Mouse (Mus musculus) liver, embryonic 15.5 days (tissue): Measurements from ENCODE around the gene Adgrd1. TPM values are rescaled to one million over a fixed set of nuclear protein-coding genes. Genes with fewer than 3 reads are reported as not detected.

Experiments used
- ATAC-seq: fragments of 200-750 bp; cut with Nextera tagmentation; 2 replicates; pipeline ENCODE4 v1.8.0; 2017; ENCODE audit warnings: moderate number of reproducible peaks, mild to moderate bottlenecking, moderate library complexity; ENCODE audit not compliant: insufficient read depth
- H3K27ac ChIP-seq: fragments of 300-500 bp; sonication (generic); replicated peaks from 2 replicates; pipeline ENCODE4 v1.5.1; 2015; ENCODE audit warnings: mild to moderate bottlenecking, inconsistent platforms
- H3K27me3 ChIP-seq: fragments of 300-500 bp; sonication (generic); 2 replicates; pipeline ENCODE4 v1.6.1; 2015; ENCODE audit warnings: mild to moderate bottlenecking, inconsistent platforms
- H3K36me3 ChIP-seq: fragments of 300-500 bp; sonication (generic); replicated peaks from 2 replicates; pipeline ENCODE4 v1.6.1; 2015; ENCODE audit warnings: moderate library complexity, mild to moderate bottlenecking, inconsistent platforms
- H3K4me1 ChIP-seq: fragments of 300-500 bp; sonication (generic); replicated peaks from 2 replicates; pipeline ENCODE4 v1.6.1; 2015; ENCODE audit warnings: inconsistent platforms
- H3K4me2 ChIP-seq: fragments of 300-500 bp; sonication (generic); 2 replicates; pipeline ENCODE4 v1.6.1; 2015; ENCODE audit warnings: moderate library complexity, mild to moderate bottlenecking, inconsistent platforms
- H3K4me3 ChIP-seq: fragments of 300-500 bp; sonication (generic); replicated peaks from 2 replicates; pipeline ENCODE4 v1.5.1; 2015; ENCODE audit warnings: mild to moderate bottlenecking, inconsistent platforms
- H3K9ac ChIP-seq: fragments of 300-500 bp; sonication (generic); 2 replicates; pipeline ENCODE4 v1.6.1; 2015; ENCODE audit warnings: moderate library complexity, mild to moderate bottlenecking, inconsistent platforms
- H3K9me3 ChIP-seq: fragments of 300-500 bp; sonication (generic); replicated peaks from 2 replicates; pipeline ENCODE4 v1.6.1; 2016; ENCODE audit warnings: inconsistent platforms
- WGBS: fragments of 180-500 bp; shearing (Covaris S2); methylation state at CpG from one replicate; pipeline ENCODE4 v1.1.7; 2015; ENCODE audit warnings: mixed read lengths; ENCODE audit not compliant: insufficient replicate concordance; 5-methylcytosine and 5-hydroxymethylcytosine counted together
- polyA plus RNA-seq: library from polyadenylated mRNA; unstranded; fragments of >200 nt; fragmentation: Nextera tagmentation; extraction: Ambion mirVana; gene quantifications from 2 replicates; pipeline ENCODE4 v1.2.1, GENCODE M21; 2015

Gene Adgrd1
- polyA plus RNA-seq, 1 experiment from 2014 or later: 0.21 TPM

GRCm38 (mm10) chr5:129211385-129212031 lies 115.0 kb downstream of the Adgrd1 start:
- 65% methylated on average over 14 of the region's 14 CpGs for WGBS
- Histone ChIP-seq H3K4me1 (no peaks in the 10 kb centered on the region), H3K4me2 (no peak overlapping the region), H3K27me3 (no peaks in the 10 kb centered on the region), H3K9ac (no peak overlapping the region), H3K9me3 (no peaks in the 10 kb centered on the region), H3K4me3 (no peak overlapping the region), H3K27ac (no peak overlapping the region), H3K36me3 (no peaks in the 10 kb centered on the region)
- no peak for ATAC-seq

- H3K4me2 ChIP-seq: no peak overlapping the region
- WGBS: 41% methylated on average over 9 of the region's 9 CpGs
- no peaks in the 10 kb centered on the region for H3K36me3 ChIP-seq
- no peak overlapping the region for H3K4me3 ChIP-seq
- 0 out of 2 replicates have a peak, but pooled peaks cover 4% of the 10 kb centered on the region for H3K4me1 ChIP-seq
- no peak for ATAC-seq
- peaks cover 4% of the 10 kb centered on the region for H3K27me3 ChIP-seq
- H3K9me3 ChIP-seq: no peaks in the 10 kb centered on the region
- H3K9ac ChIP-seq: no peak overlapping the region
- no peak overlapping the region for H3K27ac ChIP-seq
These were observed 117.5 kb downstream of the Adgrd1 start for GRCm38 (mm10) chr5:129214023-129214422.

- WGBS: 64% methylated on average over 2 of the region's 2 CpGs
- Histone ChIP-seq H3K9ac (no peak overlapping the region), H3K9me3 (no peaks in the 10 kb centered on the region), H3K36me3 (no peaks in the 10 kb centered on the region), H3K27ac (no peak overlapping the region), H3K4me3 (no peak overlapping the region), H3K4me1 (0 out of 2 replicates have a peak, but pooled peaks cover 4% of the 10 kb centered on the region), H3K4me2 (no peak overlapping the region), H3K27me3 (peaks cover 4% of the 10 kb centered on the region)
- no peak for ATAC-seq
These were observed 119.5 kb downstream of the Adgrd1 start for GRCm38 (mm10) chr5:129216001-129216400.

- H3K9me3 ChIP-seq: no peaks in the 10 kb centered on the region
- ATAC-seq: no peak
- 0 out of 2 replicates have a peak, but pooled peaks cover 4% of the 10 kb centered on the region for H3K4me1 ChIP-seq
- H3K4me2 ChIP-seq: no peak overlapping the region
- H3K9ac ChIP-seq: no peak overlapping the region
- H3K36me3 ChIP-seq: no peaks in the 10 kb centered on the region
- WGBS: 13% methylated on average over 22 of the region's 22 CpGs
- H3K4me3 ChIP-seq: no peak overlapping the region
- no peak overlapping the region for H3K27ac ChIP-seq
- H3K27me3 ChIP-seq: peaks cover 4% of the 10 kb centered on the region
These were observed 121.1 kb downstream of the Adgrd1 start for GRCm38 (mm10) chr5:129217481-129218221.

- Histone ChIP-seq H3K4me1 (0 out of 2 replicates have a peak, but pooled peaks cover 4% of the 10 kb centered on the region), H3K36me3 (no peaks in the 10 kb centered on the region), H3K9ac (no peak overlapping the region), H3K4me3 (no peak overlapping the region), H3K4me2 (no peak overlapping the region), H3K27me3 (peaks cover 4% of the 10 kb centered on the region), H3K27ac (no peak overlapping the region), H3K9me3 (no peaks in the 10 kb centered on the region)
- no peak for ATAC-seq
- 27% methylated on average over 2 of the region's 3 CpGs for WGBS
These were observed 121.6 kb downstream of the Adgrd1 start for GRCm38 (mm10) chr5:129218222-129218505.

GRCm38 (mm10) chr5:129218537-129218981 lies 122.0 kb downstream of the Adgrd1 start:
- no peak for ATAC-seq
- peaks cover 4% of the 10 kb centered on the region for H3K27me3 ChIP-seq
- no peak overlapping the region for H3K4me3 ChIP-seq
- no peaks in the 10 kb centered on the region for H3K9me3 ChIP-seq
- no peaks in the 10 kb centered on the region for H3K36me3 ChIP-seq
- H3K27ac ChIP-seq: no peak overlapping the region
- H3K4me1 ChIP-seq: 0 out of 2 replicates have a peak, but pooled peaks cover 4% of the 10 kb centered on the region
- no peak overlapping the region for H3K9ac ChIP-seq
- WGBS: 28% methylated on average over 8 of the region's 8 CpGs
- no peak overlapping the region for H3K4me2 ChIP-seq

GRCm38 (mm10) chr5:129219178-129219760 lies 122.7 kb downstream of the Adgrd1 start:
- H3K27ac ChIP-seq: no peak overlapping the region
- H3K4me2 ChIP-seq: no peak overlapping the region
- H3K36me3 ChIP-seq: no peaks in the 10 kb centered on the region
- no peak overlapping the region for H3K4me3 ChIP-seq
- H3K9me3 ChIP-seq: no peaks in the 10 kb centered on the region
- H3K4me1 ChIP-seq: 0 out of 2 replicates have a peak, but pooled peaks cover 4% of the 10 kb centered on the region
- no peak for ATAC-seq
- 73% methylated on average over 5 of the region's 5 CpGs for WGBS
- H3K9ac ChIP-seq: no peak overlapping the region
- H3K27me3 ChIP-seq: peaks cover 4% of the 10 kb centered on the region

- no peak overlapping the region for H3K4me3 ChIP-seq
- WGBS: 66% methylated on average over 33 of the region's 33 CpGs
- no peaks in the 10 kb centered on the region for H3K36me3 ChIP-seq
- ATAC-seq: no peak
- no peak overlapping the region for H3K9ac ChIP-seq
- no peaks in the 10 kb centered on the region for H3K4me1 ChIP-seq
- no peak overlapping the region for H3K27ac ChIP-seq
- no peaks in the 10 kb centered on the region for H3K27me3 ChIP-seq
- H3K9me3 ChIP-seq: no peaks in the 10 kb centered on the region
- no peak overlapping the region for H3K4me2 ChIP-seq
These were observed 129.4 kb downstream of the Adgrd1 start for GRCm38 (mm10) chr5:129225810-129226450.

- Histone ChIP-seq H3K4me3 (no peak overlapping the region), H3K4me1 (no peaks in the 10 kb centered on the region), H3K27me3 (no peaks in the 10 kb centered on the region), H3K9ac (no peak overlapping the region), H3K36me3 (no peaks in the 10 kb centered on the region), H3K27ac (no peak overlapping the region), H3K4me2 (no peak overlapping the region), H3K9me3 (no peaks in the 10 kb centered on the region)
- WGBS: 54% methylated on average over 2 of the region's 2 CpGs
- no peak for ATAC-seq
These were observed 131.6 kb downstream of the Adgrd1 start for GRCm38 (mm10) chr5:129228171-129228570.

- WGBS: 76% methylated on average over 4 of the region's 4 CpGs
- ATAC-seq: no peak
- Histone ChIP-seq H3K4me3 (no peak overlapping the region), H3K36me3 (no peaks in the 10 kb centered on the region), H3K4me1 (no peaks in the 10 kb centered on the region), H3K27ac (no peak overlapping the region), H3K9ac (no peak overlapping the region), H3K4me2 (no peak overlapping the region), H3K27me3 (no peaks in the 10 kb centered on the region), H3K9me3 (no peaks in the 10 kb centered on the region)
These were observed 136.8 kb downstream of the Adgrd1 start for GRCm38 (mm10) chr5:129233301-129233700.

GRCm38 (mm10) chr5:129233881-129234432 lies 137.4 kb downstream of the Adgrd1 start:
- ATAC-seq: no peak
- Histone ChIP-seq H3K9ac (no peak overlapping the region), H3K36me3 (no peaks in the 10 kb centered on the region), H3K9me3 (no peaks in the 10 kb centered on the region), H3K4me3 (no peak overlapping the region), H3K27ac (no peak overlapping the region), H3K27me3 (no peaks in the 10 kb centered on the region), H3K4me1 (no peaks in the 10 kb centered on the region), H3K4me2 (no peak overlapping the region)
- WGBS: 69% methylated on average over 7 of the region's 7 CpGs
